Mouse (Mus musculus) G1E (cell line): ENCODE data around the gene Itpkc.

ENCODE experiments used
- CTCF ChIP-seq: IDR thresholded peaks from 2 replicates; pipeline ENCODE4 v1.5.1; 2012; ENCODE audit warnings: low read depth, low read length, inconsistent platforms, mixed read lengths
- GATA1 ChIP-seq: IDR thresholded peaks from 2 replicates; pipeline ENCODE4 v1.6.1; 2012; ENCODE audit warnings: borderline replicate concordance, low read length, inconsistent platforms, mixed read lengths
- TAL1 ChIP-seq: conservative IDR thresholded peaks from 2 replicates; pipeline ENCODE4 v1.6.1; 2012; ENCODE audit warnings: low read depth, low read length, inconsistent platforms, mixed read lengths

GRCm38 (mm10) chr7:27276021-27276420, 47.6 kb upstream of the Itpkc start:
- TF ChIP-seq GATA1, result no peak
- no peak for TF ChIP-seq CTCF
- TF ChIP-seq TAL1, result no peak
